Mouse (Mus musculus): ENCODE data around the gene Angel1. TPM values are rescaled to one million over a fixed set of nuclear protein-coding genes. Genes with fewer than 3 reads are reported as not detected.

The Angel1 gene
- polyA plus RNA-seq, 1 experiment from 2014 or later = 9.4 TPM

DNA sequence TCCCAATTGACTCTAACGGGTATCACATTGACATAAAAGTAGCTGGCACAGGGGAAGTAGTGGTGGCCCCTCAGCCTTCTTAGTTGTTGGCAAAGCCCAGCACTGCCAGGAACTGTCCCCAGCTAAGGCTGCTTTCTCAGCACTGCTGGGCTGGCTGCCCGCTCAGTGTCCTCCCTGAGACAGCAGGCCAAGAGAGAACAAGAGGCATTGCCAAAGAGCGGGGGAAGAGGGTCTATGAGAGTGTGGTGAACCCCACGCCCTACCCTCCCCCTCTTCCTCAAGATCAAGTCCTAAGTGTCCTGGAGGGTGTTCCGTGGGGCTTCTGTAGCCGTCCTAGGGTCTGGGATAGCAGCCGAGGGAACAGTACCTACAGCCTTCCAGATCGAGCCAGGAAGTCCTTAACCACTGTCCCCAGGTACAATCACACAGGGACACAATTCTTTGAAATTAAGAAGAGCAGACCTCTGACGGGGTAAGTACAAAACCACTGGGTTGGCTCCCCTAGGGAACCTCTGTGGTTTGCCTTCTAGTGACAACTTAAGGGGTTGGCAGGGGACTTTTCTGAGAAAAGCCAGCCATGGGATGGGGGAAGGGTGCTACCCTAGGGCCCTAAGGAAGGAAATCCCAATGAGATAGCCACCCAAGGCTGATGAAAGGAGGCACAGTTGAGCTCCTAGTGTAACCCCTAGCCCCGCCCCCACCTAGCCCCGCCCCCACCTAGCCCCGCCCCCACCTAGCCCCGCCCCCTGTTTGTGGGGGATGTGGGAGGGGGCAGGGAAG lies 39.5 kb downstream of the Angel1 start:
- no peak overlapping the region for H3K9ac ChIP-seq (ENCODE audit: low read length)
- H3K27me3 ChIP-seq (ENCODE audit: control insufficient read depth, insufficient read depth, low read length) = no peaks in the 10 kb centered on the region
- H3K9me3 ChIP-seq (replicated peaks; ENCODE audit: control insufficient read depth, low read length) = no peaks in the 10 kb centered on the region
- 61% methylated on average over 12 of the region's 13 CpGs for WGBS
- no peak overlapping the region for H3K27ac ChIP-seq (ENCODE audit: low read length)
- no peaks in the 10 kb centered on the region for H3K4me1 ChIP-seq (ENCODE audit: control insufficient read depth, insufficient read depth, low read length)
- H3K36me3 ChIP-seq (ENCODE audit: control insufficient read depth, insufficient read depth, low read length) = no peaks in the 10 kb centered on the region
- no peak overlapping the region for H3K4me3 ChIP-seq (replicated peaks; ENCODE audit: low read length)
- no peak for ATAC-seq (ENCODE audit: insufficient read depth, low FRiP score)
- no peak overlapping the region for H3K4me2 ChIP-seq (ENCODE audit: low read depth, low read length)

DNA sequence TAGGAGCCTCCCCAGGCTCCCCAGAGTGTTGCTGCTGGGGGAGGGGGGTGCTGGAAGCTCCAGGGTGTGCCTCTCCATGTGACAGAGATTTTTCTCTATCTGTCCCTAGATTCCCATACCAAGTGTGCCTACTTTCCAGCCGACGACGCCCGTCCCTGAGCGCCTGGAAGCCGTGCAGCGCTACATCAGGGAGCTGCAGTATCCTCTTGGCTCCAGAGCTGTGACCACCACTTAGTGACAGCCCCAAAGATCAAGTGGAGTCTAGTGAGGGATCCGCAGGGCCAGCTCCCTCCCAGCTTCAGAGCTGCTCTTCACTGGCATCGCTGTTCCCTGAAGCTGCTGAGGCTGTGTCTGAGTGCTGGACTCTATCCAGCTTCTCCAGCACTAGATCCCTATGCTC lies 41.0 kb downstream of the Angel1 start:
- Histone ChIP-seq H3K9ac (ENCODE audit: low read length) (no peak overlapping the region), H3K4me3 (replicated peaks; ENCODE audit: low read length) (no peak overlapping the region), H3K27ac (ENCODE audit: low read length) (no peak overlapping the region), H3K4me1 (ENCODE audit: control insufficient read depth, insufficient read depth, low read length) (no peaks in the 10 kb centered on the region), H3K4me2 (ENCODE audit: low read depth, low read length) (no peak overlapping the region), H3K36me3 (ENCODE audit: control insufficient read depth, insufficient read depth, low read length) (no peaks in the 10 kb centered on the region), H3K27me3 (ENCODE audit: control insufficient read depth, insufficient read depth, low read length) (no peaks in the 10 kb centered on the region), H3K9me3 (replicated peaks; ENCODE audit: control insufficient read depth, low read length) (no peaks in the 10 kb centered on the region)
- 76% methylated on average over 9 of the region's 9 CpGs for WGBS
- ATAC-seq (ENCODE audit: insufficient read depth, low FRiP score) = no peak

DNA sequence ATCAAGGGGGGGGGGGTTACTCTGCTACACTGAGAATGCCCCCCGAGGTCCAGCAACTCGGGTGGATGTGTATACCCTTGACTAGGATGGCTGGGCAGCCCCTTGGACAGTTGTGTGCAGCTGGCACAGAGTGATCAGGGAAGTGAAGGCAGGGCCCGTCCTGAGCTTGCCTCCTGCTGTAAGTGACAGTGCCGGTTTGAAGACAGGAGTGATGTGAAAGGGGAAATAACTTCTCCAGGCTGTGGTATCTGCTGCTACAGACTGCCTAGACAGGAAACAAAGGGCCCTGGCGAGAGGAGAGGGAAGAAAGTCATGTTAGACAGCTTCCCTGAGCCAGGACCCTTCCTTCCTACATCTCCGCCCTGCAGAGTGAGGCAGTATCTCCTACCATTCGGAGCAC lies 42.6 kb downstream of the Angel1 start:
- H3K4me3 ChIP-seq (replicated peaks; ENCODE audit: low read length) = no peak overlapping the region
- no peak for ATAC-seq (ENCODE audit: insufficient read depth, low FRiP score)
- no peaks in the 10 kb centered on the region; the same call in 1 of the 2 replicates for H3K27me3 ChIP-seq (ENCODE audit: control insufficient read depth, insufficient read depth, low read length)
- H3K4me1 ChIP-seq (ENCODE audit: control insufficient read depth, insufficient read depth, low read length) = peaks cover 4% of the 10 kb centered on the region; the same call in 1 of the 2 replicates
- H3K27ac ChIP-seq (ENCODE audit: low read length) = no peak overlapping the region
- H3K4me2 ChIP-seq (ENCODE audit: low read depth, low read length) = no peak overlapping the region
- H3K9ac ChIP-seq (ENCODE audit: low read length) = no peak overlapping the region
- 71% methylated on average over 7 of the region's 7 CpGs for WGBS
- no peaks in the 10 kb centered on the region for H3K9me3 ChIP-seq (replicated peaks; ENCODE audit: control insufficient read depth, low read length)
- no peaks in the 10 kb centered on the region for H3K36me3 ChIP-seq (ENCODE audit: control insufficient read depth, insufficient read depth, low read length)

DNA sequence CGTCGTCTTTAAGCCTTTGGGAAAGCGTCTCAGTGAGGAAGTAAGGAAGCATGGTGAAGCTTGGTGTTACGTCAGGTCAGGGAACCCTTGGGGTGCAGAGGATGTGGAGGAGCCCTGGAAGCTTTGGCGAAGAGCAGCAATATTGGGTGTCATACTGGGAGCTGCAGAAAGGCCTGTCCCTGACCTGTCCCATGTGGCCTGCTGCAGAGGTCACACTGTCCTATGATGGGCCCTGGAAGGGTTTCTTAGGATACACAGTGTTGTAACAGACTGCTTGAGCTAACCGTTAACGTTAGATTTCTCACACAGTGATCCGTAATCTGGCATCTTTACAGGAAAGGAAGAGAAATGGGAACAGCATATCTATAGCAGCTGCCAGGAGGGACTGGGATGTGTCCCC lies 44.1 kb downstream of the Angel1 start:
- no peak for ATAC-seq (ENCODE audit: insufficient read depth, low FRiP score)
- H3K9me3 ChIP-seq (replicated peaks; ENCODE audit: control insufficient read depth, low read length) = no peaks in the 10 kb centered on the region

DNA sequence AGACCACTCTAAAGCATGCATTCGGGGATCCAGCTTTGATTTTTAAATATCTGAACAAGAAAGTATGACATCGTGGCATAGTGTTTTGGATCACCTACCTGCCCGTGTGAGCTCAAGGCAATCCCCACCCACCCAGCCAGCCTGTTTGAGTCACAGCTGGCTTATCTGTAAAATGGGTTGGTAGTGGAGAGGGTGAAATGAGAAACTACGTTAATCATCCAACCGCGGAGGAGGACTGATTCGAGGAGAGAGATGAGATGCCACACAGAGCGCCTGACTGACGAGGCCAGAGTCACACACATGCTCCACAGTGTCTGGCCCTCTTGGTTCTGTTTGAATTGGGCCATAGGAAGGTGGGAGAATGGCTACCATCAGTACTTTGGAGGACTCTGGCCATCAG lies 44.6 kb downstream of the Angel1 start:
- no peaks in the 10 kb centered on the region for H3K36me3 ChIP-seq (ENCODE audit: control insufficient read depth, insufficient read depth, low read length)
- no peak overlapping the region for H3K4me3 ChIP-seq (replicated peaks; ENCODE audit: low read length)
- 75% methylated on average over 9 of the region's 9 CpGs for WGBS
- ATAC-seq (ENCODE audit: insufficient read depth, low FRiP score) = no peak
- peak overlapping the region; percentile 0 for H3K4me2 ChIP-seq (ENCODE audit: low read depth, low read length)
- peaks cover 4% of the 10 kb centered on the region; the same call in 1 of the 2 replicates for H3K4me1 ChIP-seq (ENCODE audit: control insufficient read depth, insufficient read depth, low read length)
- no peaks in the 10 kb centered on the region; the same call in 1 of the 2 replicates for H3K27me3 ChIP-seq (ENCODE audit: control insufficient read depth, insufficient read depth, low read length)
- no peaks in the 10 kb centered on the region for H3K9me3 ChIP-seq (replicated peaks; ENCODE audit: control insufficient read depth, low read length)
- no peak overlapping the region for H3K9ac ChIP-seq (ENCODE audit: low read length)
- H3K27ac ChIP-seq (ENCODE audit: low read length) = no peak overlapping the region

More for the DNA sequence above, 44.1 kb downstream of the Angel1 start:
- 72% methylated on average over 8 of the region's 8 CpGs for WGBS
- no peaks in the 10 kb centered on the region; the same call in 1 of the 2 replicates for H3K27me3 ChIP-seq (ENCODE audit: control insufficient read depth, insufficient read depth, low read length)
- H3K9ac ChIP-seq (ENCODE audit: low read length) = no peak overlapping the region
- peaks cover 4% of the 10 kb centered on the region; the same call in 1 of the 2 replicates for H3K4me1 ChIP-seq (ENCODE audit: control insufficient read depth, insufficient read depth, low read length)
- H3K27ac ChIP-seq (ENCODE audit: low read length) = no peak overlapping the region
- no peaks in the 10 kb centered on the region for H3K36me3 ChIP-seq (ENCODE audit: control insufficient read depth, insufficient read depth, low read length)
- peak overlapping the region; percentile 0; the same call in 1 of the 2 replicates for H3K4me2 ChIP-seq (ENCODE audit: low read depth, low read length)
- H3K4me3 ChIP-seq (replicated peaks; ENCODE audit: low read length) = no peak overlapping the region

DNA sequence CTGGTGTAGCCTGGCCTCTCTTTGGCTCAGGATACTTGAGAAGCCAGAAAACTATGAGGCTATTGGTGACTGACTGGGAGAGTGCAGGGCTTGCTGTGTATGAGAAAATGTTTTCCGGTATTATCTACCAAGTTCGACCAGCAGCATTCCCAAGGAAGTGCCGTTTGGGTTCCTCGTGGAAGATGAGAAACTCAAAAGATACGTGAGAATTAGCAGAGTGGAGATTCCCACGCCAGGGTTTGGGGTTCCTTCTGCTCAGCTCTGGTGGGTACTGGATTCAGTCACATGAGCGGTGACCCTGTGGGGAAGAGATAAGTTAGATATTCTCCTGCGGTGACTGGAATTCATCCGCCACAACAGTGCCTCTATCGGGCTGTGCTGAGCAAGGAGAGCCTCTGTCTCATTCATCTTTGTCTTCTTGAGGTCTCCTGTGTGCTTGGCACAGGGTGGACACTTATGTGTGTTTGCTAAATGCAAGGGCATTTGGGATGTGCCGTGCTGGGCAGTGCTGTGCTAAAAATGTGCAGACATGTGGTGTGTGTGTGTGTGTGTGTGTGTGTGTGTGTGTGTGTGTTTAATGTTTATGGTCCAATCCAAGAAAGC lies 45.6 kb downstream of the Angel1 start:
- Histone ChIP-seq H3K4me2 (ENCODE audit: low read depth, low read length) (peak overlapping the region; percentile 100), H3K27ac (ENCODE audit: low read length) (0 out of 2 replicates have a peak overlapping the region, but pooled peaks have one; percentile 38), H3K9me3 (replicated peaks; ENCODE audit: control insufficient read depth, low read length) (no peaks in the 10 kb centered on the region), H3K36me3 (ENCODE audit: control insufficient read depth, insufficient read depth, low read length) (no peaks in the 10 kb centered on the region), H3K9ac (ENCODE audit: low read length) (peak overlapping the region; percentile 77), H3K27me3 (ENCODE audit: control insufficient read depth, insufficient read depth, low read length) (no peaks in the 10 kb centered on the region; the same call in 1 of the 2 replicates), H3K4me1 (ENCODE audit: control insufficient read depth, insufficient read depth, low read length) (peaks cover 4% of the 10 kb centered on the region; the same call in 1 of the 2 replicates), H3K4me3 (replicated peaks; ENCODE audit: low read length) (peak overlapping the region; percentile 74)
- ATAC-seq (ENCODE audit: insufficient read depth, low FRiP score) = no peak
- WGBS = 22% methylated on average over 11 of the region's 11 CpGs

DNA sequence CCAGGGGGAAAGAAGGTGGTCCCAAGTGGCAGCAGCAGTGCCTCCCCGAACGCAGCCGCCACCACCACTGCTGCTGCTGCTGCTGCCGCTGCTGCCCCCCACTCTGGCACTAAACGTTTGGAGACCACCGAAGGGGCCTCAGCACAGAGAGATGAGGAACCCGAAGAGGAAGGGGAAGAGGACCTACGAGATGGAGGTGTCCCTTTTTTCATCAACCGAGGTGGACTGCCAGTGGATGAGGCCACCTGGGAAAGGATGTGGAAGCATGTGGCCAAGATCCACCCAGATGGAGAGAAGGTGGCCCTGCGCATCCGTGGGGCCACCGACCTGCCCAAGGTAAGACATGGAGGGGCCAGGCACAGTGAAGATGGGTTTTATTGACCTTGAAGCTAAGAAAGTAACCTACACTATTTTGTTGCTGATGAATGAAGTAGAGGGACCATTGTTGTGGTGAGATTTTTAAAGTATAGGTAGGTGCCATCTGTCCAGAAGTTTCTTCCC lies 46.2 kb downstream of the Angel1 start:
- WGBS = 27% methylated on average over 12 of the region's 12 CpGs
- Histone ChIP-seq H3K36me3 (ENCODE audit: control insufficient read depth, insufficient read depth, low read length) (no peaks in the 10 kb centered on the region), H3K4me2 (ENCODE audit: low read depth, low read length) (peak overlapping the region; percentile 100), H3K9me3 (replicated peaks; ENCODE audit: control insufficient read depth, low read length) (no peaks in the 10 kb centered on the region), H3K4me1 (ENCODE audit: control insufficient read depth, insufficient read depth, low read length) (peaks cover 4% of the 10 kb centered on the region; the same call in 1 of the 2 replicates), H3K4me3 (replicated peaks; ENCODE audit: low read length) (peak overlapping the region; percentile 74), H3K27me3 (ENCODE audit: control insufficient read depth, insufficient read depth, low read length) (no peaks in the 10 kb centered on the region; the same call in 1 of the 2 replicates), H3K27ac (ENCODE audit: low read length) (0 out of 2 replicates have a peak overlapping the region, but pooled peaks have one; percentile 38), H3K9ac (ENCODE audit: low read length) (peak overlapping the region; percentile 77)
- no peak for ATAC-seq (ENCODE audit: insufficient read depth, low FRiP score)

DNA sequence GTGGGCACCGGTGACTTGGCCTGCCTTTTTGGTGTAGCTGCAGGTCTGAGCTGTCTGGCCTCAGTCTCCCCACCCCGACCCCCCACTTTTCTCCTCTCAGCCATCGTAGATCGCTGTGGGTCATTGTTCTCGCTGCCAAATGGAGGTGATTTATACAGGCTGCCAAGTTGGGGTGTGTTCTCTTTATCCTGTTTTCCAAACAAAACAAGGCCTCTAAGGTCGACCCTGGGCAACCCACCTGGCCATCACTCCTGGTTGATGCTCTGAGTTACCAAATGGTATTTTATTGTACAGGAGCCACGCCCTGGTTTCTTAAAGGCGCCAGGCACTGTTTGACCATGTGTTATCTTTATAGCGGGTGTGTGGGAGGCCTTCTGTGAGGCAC lies 46.7 kb downstream of the Angel1 start:
- Histone ChIP-seq H3K9me3 (replicated peaks; ENCODE audit: control insufficient read depth, low read length) (no peaks in the 10 kb centered on the region), H3K4me2 (ENCODE audit: low read depth, low read length) (peak overlapping the region; percentile 100), H3K36me3 (ENCODE audit: control insufficient read depth, insufficient read depth, low read length) (no peaks in the 10 kb centered on the region), H3K9ac (ENCODE audit: low read length) (peak overlapping the region; percentile 77), H3K27me3 (ENCODE audit: control insufficient read depth, insufficient read depth, low read length) (no peaks in the 10 kb centered on the region; the same call in 1 of the 2 replicates), H3K4me1 (ENCODE audit: control insufficient read depth, insufficient read depth, low read length) (peaks cover 4% of the 10 kb centered on the region; the same call in 1 of the 2 replicates), H3K4me3 (replicated peaks; ENCODE audit: low read length) (peak overlapping the region; percentile 74), H3K27ac (ENCODE audit: low read length) (peak overlapping the region; percentile 72; the same call in 1 of the 2 replicates)
- no peak for ATAC-seq (ENCODE audit: insufficient read depth, low FRiP score)
- WGBS = 2% methylated on average over 9 of the region's 9 CpGs

Measured in stomach, embryonic 16.5 days (tissue).